Mouse (Mus musculus): ENCODE results near the gene Gpr1. TPM values are rescaled to one million over a fixed set of nuclear protein-coding genes. Genes with fewer than 3 reads are reported as not detected.
A peak's percentile ranks its signal among the peaks of the same experiment; 100 is the strongest.

The Gpr1 gene
- polyA plus RNA-seq, 1 experiment from 2014 or later, result 0.30 TPM

DNA sequence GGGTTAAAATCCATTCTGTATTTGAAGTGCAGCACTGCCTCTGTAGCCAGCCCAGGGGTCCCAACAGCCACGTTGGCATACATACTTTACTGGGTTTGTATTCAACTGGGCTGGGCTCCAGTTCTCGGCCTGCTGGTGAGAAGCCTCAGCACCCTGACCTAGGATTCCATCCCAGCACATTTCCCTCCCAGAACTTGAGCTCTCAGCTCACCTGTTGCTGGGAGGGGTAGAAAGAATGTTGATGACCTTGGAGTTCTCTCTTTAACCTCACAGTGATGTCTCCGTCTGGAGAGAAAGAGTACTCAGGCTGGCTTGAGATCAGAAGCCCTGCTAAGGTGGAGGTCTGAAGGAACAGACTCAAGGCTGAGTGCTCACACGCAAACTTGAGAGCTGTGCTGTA lies 25.0 kb upstream of the Gpr1 start:
- Histone ChIP-seq H3K36me3 (ENCODE audit: control insufficient read depth, insufficient read depth) (no peaks in the 10 kb centered on the region), H3K9me3 (replicated peaks; ENCODE audit: control insufficient read depth, low read length) (no peaks in the 10 kb centered on the region), H3K9ac (ENCODE audit: low read length) (no peak overlapping the region), H3K27ac (ENCODE audit: low read length) (no peak overlapping the region), H3K27me3 (ENCODE audit: control insufficient read depth, insufficient read depth, low read length) (peaks cover 4% of the 10 kb centered on the region), H3K4me3 (ENCODE audit: low read length) (no peak overlapping the region), H3K4me1 (ENCODE audit: control insufficient read depth, insufficient read depth, low read length) (no peaks in the 10 kb centered on the region), H3K4me2 (ENCODE audit: low read depth, low read length) (no peak overlapping the region)
- no peak for ATAC-seq (replicated peaks; ENCODE audit: extremely low read depth, insufficient read depth, low FRiP score)
- WGBS, result 57% methylated on average over 4 of the region's 4 CpGs

DNA sequence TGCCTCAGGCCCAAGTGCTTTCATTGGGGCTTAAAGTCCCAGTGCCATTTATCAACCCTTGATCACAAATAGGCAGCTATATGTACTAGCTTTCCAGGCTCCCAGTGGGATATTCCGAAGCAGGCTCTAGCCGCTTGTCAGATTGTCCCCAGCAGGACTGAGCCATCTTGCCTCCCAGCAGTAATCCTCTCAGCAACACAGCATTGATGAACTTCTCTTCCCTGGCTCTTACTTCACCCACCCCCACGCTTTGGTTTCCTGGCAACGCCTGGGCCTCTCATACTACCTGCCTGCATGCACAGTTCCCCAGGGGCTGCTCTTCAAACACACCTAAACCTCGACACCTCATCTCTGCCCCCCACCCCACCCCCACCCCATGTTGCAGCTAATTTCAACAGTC lies 23.0 kb upstream of the Gpr1 start:
- Histone ChIP-seq H3K27me3 (ENCODE audit: control insufficient read depth, insufficient read depth, low read length) (no peaks in the 10 kb centered on the region), H3K4me1 (ENCODE audit: control insufficient read depth, insufficient read depth, low read length) (no peaks in the 10 kb centered on the region), H3K36me3 (ENCODE audit: control insufficient read depth, insufficient read depth) (no peaks in the 10 kb centered on the region), H3K4me2 (ENCODE audit: low read depth, low read length) (no peak overlapping the region), H3K9ac (ENCODE audit: low read length) (no peak overlapping the region), H3K9me3 (replicated peaks; ENCODE audit: control insufficient read depth, low read length) (no peaks in the 10 kb centered on the region), H3K27ac (ENCODE audit: low read length) (no peak overlapping the region), H3K4me3 (ENCODE audit: low read length) (no peak overlapping the region)
- ATAC-seq (replicated peaks; ENCODE audit: extremely low read depth, insufficient read depth, low FRiP score), result no peak
- 25% methylated on average over 5 of the region's 5 CpGs for WGBS

- Histone ChIP-seq H3K4me3 (ENCODE audit: low read length) (no peak overlapping the region), H3K27me3 (ENCODE audit: control insufficient read depth, insufficient read depth, low read length) (no peaks in the 10 kb centered on the region), H3K9me3 (replicated peaks; ENCODE audit: control insufficient read depth, low read length) (no peaks in the 10 kb centered on the region), H3K4me2 (ENCODE audit: low read depth, low read length) (no peak overlapping the region), H3K4me1 (ENCODE audit: control insufficient read depth, insufficient read depth, low read length) (0 out of 2 replicates have a peak, but pooled peaks cover 3% of the 10 kb centered on the region), H3K27ac (ENCODE audit: low read length) (no peak overlapping the region), H3K36me3 (ENCODE audit: control insufficient read depth, insufficient read depth) (no peaks in the 10 kb centered on the region), H3K9ac (ENCODE audit: low read length) (no peak overlapping the region)
- 79% methylated on average over 5 of the region's 5 CpGs for WGBS
- ATAC-seq (replicated peaks; ENCODE audit: extremely low read depth, insufficient read depth, low FRiP score), result no peak
Observed at GRCm38 (mm10) chr1:63227241-63227640, 12.9 kb upstream of the Gpr1 start.

DNA sequence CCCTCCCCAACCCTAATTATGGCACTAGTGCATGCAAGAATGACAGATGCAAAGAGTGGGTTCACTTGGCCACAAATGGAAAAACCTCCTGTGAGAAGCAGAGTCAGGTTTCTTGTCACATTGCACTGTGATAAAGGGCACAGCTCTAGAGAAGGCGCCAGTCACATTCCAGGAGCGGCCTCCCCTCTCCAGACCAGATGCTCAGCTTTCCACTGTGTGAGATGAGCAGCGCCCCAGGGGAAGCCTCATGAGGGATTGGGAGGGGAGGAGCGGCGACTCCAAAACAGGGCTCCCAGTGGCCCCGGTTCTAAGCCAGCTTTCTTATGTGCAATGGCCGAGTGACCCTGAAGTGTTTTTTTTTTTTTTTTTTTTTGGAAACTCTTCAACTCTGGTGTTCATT lies 11.5 kb upstream of the Gpr1 start:
- no peaks in the 10 kb centered on the region for H3K36me3 ChIP-seq (ENCODE audit: control insufficient read depth, insufficient read depth)
- 0 out of 2 replicates have a peak overlapping the region, but pooled peaks have one; percentile 9 for H3K4me2 ChIP-seq (ENCODE audit: low read depth, low read length)
- no peaks in the 10 kb centered on the region for H3K9me3 ChIP-seq (replicated peaks; ENCODE audit: control insufficient read depth, low read length)
- H3K4me1 ChIP-seq (ENCODE audit: control insufficient read depth, insufficient read depth, low read length), result 0 out of 2 replicates have a peak, but pooled peaks cover 3% of the 10 kb centered on the region
- H3K4me3 ChIP-seq (ENCODE audit: low read length), result no peak overlapping the region
- no peak overlapping the region for H3K27ac ChIP-seq (ENCODE audit: low read length)
- 6% methylated on average over 7 of the region's 7 CpGs for WGBS
- H3K27me3 ChIP-seq (ENCODE audit: control insufficient read depth, insufficient read depth, low read length), result no peaks in the 10 kb centered on the region
- peak; percentile 80 for ATAC-seq (replicated peaks; ENCODE audit: extremely low read depth, insufficient read depth, low FRiP score)
- H3K9ac ChIP-seq (ENCODE audit: low read length), result no peak overlapping the region

GRCm38 (mm10) chr1:63225009-63225408 lies 10.7 kb upstream of the Gpr1 start:
- 0 out of 2 replicates have a peak, but pooled peaks cover 3% of the 10 kb centered on the region for H3K4me1 ChIP-seq (ENCODE audit: control insufficient read depth, insufficient read depth, low read length)
- H3K4me3 ChIP-seq (ENCODE audit: low read length), result no peak overlapping the region
- H3K4me2 ChIP-seq (ENCODE audit: low read depth, low read length), result no peak overlapping the region
- no peak overlapping the region for H3K9ac ChIP-seq (ENCODE audit: low read length)
- no peak for ATAC-seq (replicated peaks; ENCODE audit: extremely low read depth, insufficient read depth, low FRiP score)
- H3K9me3 ChIP-seq (replicated peaks; ENCODE audit: control insufficient read depth, low read length), result no peaks in the 10 kb centered on the region
- no peaks in the 10 kb centered on the region for H3K36me3 ChIP-seq (ENCODE audit: control insufficient read depth, insufficient read depth)
- H3K27me3 ChIP-seq (ENCODE audit: control insufficient read depth, insufficient read depth, low read length), result no peaks in the 10 kb centered on the region
- WGBS, result 45% methylated on average over 4 of the region's 4 CpGs
- H3K27ac ChIP-seq (ENCODE audit: low read length), result no peak overlapping the region

DNA sequence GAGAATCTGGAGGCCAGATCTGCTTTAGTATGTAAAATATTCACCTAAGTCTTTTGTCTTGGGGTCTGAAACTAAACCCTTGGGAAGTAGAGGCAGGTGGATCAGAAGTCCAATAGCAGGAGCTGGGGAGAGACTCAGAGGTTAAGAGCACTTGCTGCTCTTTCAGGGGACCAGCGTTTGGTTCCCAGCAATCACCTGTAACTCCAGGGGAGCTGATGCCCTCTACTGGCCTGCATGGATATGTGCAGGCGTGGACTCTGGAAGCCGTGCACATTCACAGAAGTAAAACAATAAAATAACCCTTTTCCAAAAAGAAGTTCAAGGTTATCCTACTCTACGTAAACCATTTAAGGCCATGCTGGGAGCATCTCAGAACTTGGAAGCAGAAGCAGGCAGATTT lies 4.9 kb upstream of the Gpr1 start:
- ATAC-seq (replicated peaks; ENCODE audit: extremely low read depth, insufficient read depth, low FRiP score), result no peak

GRCm38 (mm10) chr1:63214631-63215030 lies 288 bp upstream of the Gpr1 start:
- Histone ChIP-seq H3K4me2 (ENCODE audit: low read depth, low read length) (no peak overlapping the region), H3K9me3 (replicated peaks; ENCODE audit: control insufficient read depth, low read length) (0 out of 2 replicates have a peak, but pooled peaks cover 2% of the 10 kb centered on the region), H3K27ac (ENCODE audit: low read length) (no peak overlapping the region), H3K9ac (ENCODE audit: low read length) (no peak overlapping the region), H3K4me1 (ENCODE audit: control insufficient read depth, insufficient read depth, low read length) (peaks cover 3% of the 10 kb centered on the region; the same call in 1 of the 2 replicates), H3K4me3 (ENCODE audit: low read length) (no peak overlapping the region), H3K36me3 (ENCODE audit: control insufficient read depth, insufficient read depth) (no peaks in the 10 kb centered on the region), H3K27me3 (ENCODE audit: control insufficient read depth, insufficient read depth, low read length) (no peaks in the 10 kb centered on the region)
- 54% methylated on average over 7 of the region's 7 CpGs for WGBS
- no peak for ATAC-seq (replicated peaks; ENCODE audit: extremely low read depth, insufficient read depth, low FRiP score)

More for the DNA sequence above, 4.9 kb upstream of the Gpr1 start:
- Histone ChIP-seq H3K27ac (ENCODE audit: low read length) (no peak overlapping the region), H3K36me3 (ENCODE audit: control insufficient read depth, insufficient read depth) (no peaks in the 10 kb centered on the region), H3K4me3 (ENCODE audit: low read length) (no peak overlapping the region), H3K27me3 (ENCODE audit: control insufficient read depth, insufficient read depth, low read length) (no peaks in the 10 kb centered on the region), H3K4me1 (ENCODE audit: control insufficient read depth, insufficient read depth, low read length) (no peaks in the 10 kb centered on the region), H3K4me2 (ENCODE audit: low read depth, low read length) (no peak overlapping the region), H3K9ac (ENCODE audit: low read length) (no peak overlapping the region), H3K9me3 (replicated peaks; ENCODE audit: control insufficient read depth, low read length) (0 out of 2 replicates have a peak, but pooled peaks cover 2% of the 10 kb centered on the region)
- 92% methylated on average over 4 of the region's 4 CpGs for WGBS

DNA sequence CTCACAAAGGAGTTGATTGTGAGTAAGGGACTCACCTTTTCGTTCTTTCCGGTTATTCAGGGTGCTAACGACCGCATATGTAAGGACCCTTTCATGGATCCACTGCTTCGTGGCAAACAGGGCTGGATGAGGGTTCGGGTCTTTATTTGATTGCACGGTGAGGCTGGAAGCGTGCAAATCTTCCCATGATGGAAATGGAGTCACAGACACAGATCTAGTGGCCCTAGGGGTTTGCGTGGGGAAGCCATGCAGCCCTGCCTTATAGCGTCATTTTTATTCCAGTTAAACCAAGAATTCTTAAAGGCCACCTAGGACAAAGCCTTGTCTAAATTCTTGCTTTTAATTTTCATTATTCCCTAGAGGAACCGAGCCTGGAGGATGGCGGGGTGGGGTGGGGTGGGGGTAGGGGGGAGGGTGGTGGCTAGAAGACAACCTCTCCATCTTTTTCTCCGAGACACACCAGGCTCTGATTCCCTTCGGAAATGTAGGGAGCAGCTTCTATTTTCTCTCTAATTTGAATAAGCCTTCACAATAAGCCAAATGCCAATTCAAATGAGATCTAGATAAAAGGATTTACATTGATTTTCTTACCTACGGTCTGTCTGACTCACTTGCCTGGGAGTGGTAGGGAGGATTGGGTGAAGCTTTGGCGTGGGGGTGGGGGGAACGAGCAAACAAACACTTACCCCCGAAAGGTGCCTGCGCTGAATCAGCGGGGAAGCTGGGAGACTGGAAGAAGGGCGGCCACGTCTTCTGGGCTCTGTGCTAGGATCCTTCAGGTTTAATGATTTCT lies 669 bp downstream of the Gpr1 start:
- ATAC-seq (replicated peaks; ENCODE audit: extremely low read depth, insufficient read depth, low FRiP score), result no peak
- no peaks in the 10 kb centered on the region for H3K9me3 ChIP-seq (replicated peaks; ENCODE audit: control insufficient read depth, low read length)
- H3K9ac ChIP-seq (ENCODE audit: low read length), result peak overlapping the region; percentile 34
- H3K27me3 ChIP-seq (ENCODE audit: control insufficient read depth, insufficient read depth, low read length), result no peaks in the 10 kb centered on the region
- H3K36me3 ChIP-seq (ENCODE audit: control insufficient read depth, insufficient read depth), result no peaks in the 10 kb centered on the region
- peak overlapping the region; percentile 19; the same call in 1 of the 2 replicates for H3K4me3 ChIP-seq (ENCODE audit: low read length)
- no peak overlapping the region for H3K27ac ChIP-seq (ENCODE audit: low read length)
- peaks cover 3% of the 10 kb centered on the region; the same call in 1 of the 2 replicates for H3K4me1 ChIP-seq (ENCODE audit: control insufficient read depth, insufficient read depth, low read length)
- H3K4me2 ChIP-seq (ENCODE audit: low read depth, low read length), result peak overlapping the region; percentile 45; the same call in 1 of the 2 replicates
- WGBS, result 30% methylated on average over 22 of the region's 22 CpGs

- no peak overlapping the region for H3K27ac ChIP-seq (ENCODE audit: low read length)
- 40% methylated on average over 6 of the region's 6 CpGs for WGBS
- no peaks in the 10 kb centered on the region for H3K27me3 ChIP-seq (ENCODE audit: control insufficient read depth, insufficient read depth, low read length)
- no peaks in the 10 kb centered on the region for H3K36me3 ChIP-seq (ENCODE audit: control insufficient read depth, insufficient read depth)
- no peak overlapping the region for H3K9ac ChIP-seq (ENCODE audit: low read length)
- no peak overlapping the region for H3K4me3 ChIP-seq (ENCODE audit: low read length)
- peaks cover 3% of the 10 kb centered on the region; the same call in 1 of the 2 replicates for H3K4me1 ChIP-seq (ENCODE audit: control insufficient read depth, insufficient read depth, low read length)
- no peak overlapping the region for H3K4me2 ChIP-seq (ENCODE audit: low read depth, low read length)
- H3K9me3 ChIP-seq (replicated peaks; ENCODE audit: control insufficient read depth, low read length), result no peaks in the 10 kb centered on the region
- ATAC-seq (replicated peaks; ENCODE audit: extremely low read depth, insufficient read depth, low FRiP score), result no peak
Observed at GRCm38 (mm10) chr1:63209861-63210529, 4.3 kb downstream of the Gpr1 start.

Measured in heart, embryonic 16.5 days (tissue).